Mouse (Mus musculus) MEL (cell line): ENCODE measurements around the gene Dnajc27. TPM values are rescaled to one million over a fixed set of nuclear protein-coding genes. Genes with fewer than 3 reads are reported as not detected.
A peak's percentile ranks its signal among the peaks of the same experiment; 100 is the strongest.

ENCODE experiments used
- DNase-seq: peaks from one replicate; pipeline ENCODE4 v3.0.0; 2011; ENCODE audit warnings: low read depth, low spot score
- H3K27ac ChIP-seq: 2 replicates; pipeline ENCODE4 v1.5.1; 2012; ENCODE audit warnings: low read depth, mild to moderate bottlenecking, control low read depth, low read length, moderate library complexity; ENCODE audit not compliant: control insufficient read depth
- H3K27me3 ChIP-seq, 2 experiments: fragments of 150-350 bp in 1 of 2; sonication (generic) in 1 of 2; 2 replicates each; pipeline ENCODE4 v1.6.1; 2012; ENCODE audit warnings: low read length in 2 of 2, mild to moderate bottlenecking in 2 of 2, improper control_type of control experiment in 1 of 2, moderate library complexity in 1 of 2; ENCODE audit not compliant: insufficient read depth in 2 of 2, control insufficient read depth in 1 of 2
- H3K36me3 ChIP-seq, 2 experiments: 2 replicates each; pipeline ENCODE4 v1.6.1; 2012 to 2014; ENCODE audit warnings: low read length in 2 of 2, improper control_type of control experiment in 1 of 2, inconsistent platforms in 1 of 2, mild to moderate bottlenecking in 1 of 2; ENCODE audit not compliant: insufficient read depth in 2 of 2, control insufficient read depth in 1 of 2
- H3K4me1 ChIP-seq, 2 experiments: fragments of 150-350 bp in 1 of 2; sonication (generic) in 1 of 2; 2 replicates each; pipeline ENCODE4 v1.6.1; 2012; ENCODE audit warnings: low read length in 2 of 2, improper control_type of control experiment in 1 of 2, mild to moderate bottlenecking in 1 of 2; ENCODE audit not compliant: insufficient read depth in 2 of 2, control insufficient read depth in 1 of 2
- H3K4me3 ChIP-seq, 2 experiments: fragments of 150-350 bp in 1 of 2; sonication (generic) in 1 of 2; 2 replicates each; pipeline ENCODE4 v1.5.1; 2012; ENCODE audit warnings: low read depth in 2 of 2, low read length in 2 of 2, mild to moderate bottlenecking in 2 of 2, moderate library complexity in 2 of 2, control low read depth in 1 of 2, improper control_type of control experiment in 1 of 2; ENCODE audit not compliant: control insufficient read depth in 1 of 2, insufficient read depth in 1 of 2
- H3K79me2 ChIP-seq: 2 replicates; pipeline ENCODE4 v1.6.1; 2012; ENCODE audit warnings: mild to moderate bottlenecking, low read length, moderate library complexity; ENCODE audit not compliant: control insufficient read depth, poor library complexity, insufficient read depth
- H3K9ac ChIP-seq: 2 replicates; pipeline ENCODE4 v1.6.1; 2012; ENCODE audit warnings: low read depth, mild to moderate bottlenecking, control low read depth, low read length, moderate library complexity; ENCODE audit not compliant: control insufficient read depth, poor library complexity, severe bottlenecking
- H3K9me3 ChIP-seq: fragments of 150-350 bp; sonication (generic); replicated peaks from 2 replicates; pipeline ENCODE4 v1.6.1; 2012; ENCODE audit warnings: mild to moderate bottlenecking, low read length, improper control_type of control experiment, moderate library complexity; ENCODE audit not compliant: insufficient read depth
- CHD2 ChIP-seq: IDR thresholded peaks from 2 replicates; pipeline ENCODE4 v1.6.1; 2011; ENCODE audit warnings: low read length, improper control_type of control experiment
- CTCF ChIP-seq, 3 experiments: IDR thresholded peaks in 2 of 3; conservative IDR thresholded peaks in 1 of 3; 2 replicates each; pipeline ENCODE4 v1.5.1; 2011 to 2012; ENCODE audit warnings: low read length in 3 of 3, low read depth in 2 of 3, mild to moderate bottlenecking in 2 of 3, improper control_type of control experiment in 1 of 3, inconsistent platforms in 1 of 3, mixed read lengths in 1 of 3, moderate library complexity in 1 of 3; ENCODE audit not compliant: control insufficient read depth in 1 of 3, insufficient read depth in 1 of 3, poor library complexity in 1 of 3, severe bottlenecking in 1 of 3
- E2F4 ChIP-seq: IDR thresholded peaks from 2 replicates; pipeline ENCODE4 v1.6.1; 2011; ENCODE audit warnings: low read depth, low read length, improper control_type of control experiment, borderline replicate concordance
- ETS1 ChIP-seq: IDR thresholded peaks from 2 replicates; pipeline ENCODE4 v1.6.1; 2012; ENCODE audit warnings: low read depth, mild to moderate bottlenecking, inconsistent platforms, low read length, improper control_type of control experiment, moderate library complexity
- GABPA ChIP-seq: IDR thresholded peaks from 2 replicates; pipeline ENCODE4 v1.6.1; 2012; ENCODE audit warnings: low read depth, mild to moderate bottlenecking, inconsistent platforms, low read length, improper control_type of control experiment, moderate library complexity
- GATA1 ChIP-seq: IDR thresholded peaks from 2 replicates; pipeline ENCODE4 v1.6.1; 2011; ENCODE audit warnings: low read depth, low read length, improper control_type of control experiment
- HCFC1 ChIP-seq: IDR thresholded peaks from 2 replicates; pipeline ENCODE4 v1.6.1; 2012; ENCODE audit warnings: low read depth, mild to moderate bottlenecking, inconsistent platforms, low read length, improper control_type of control experiment, moderate library complexity
- KAT2A ChIP-seq: conservative IDR thresholded peaks from 2 replicates; pipeline ENCODE4 v1.6.1; 2012; ENCODE audit warnings: low read depth, low read length, improper control_type of control experiment, inconsistent platforms
- MAZ ChIP-seq: IDR thresholded peaks from 2 replicates; pipeline ENCODE4 v1.6.1; 2012; ENCODE audit warnings: low read depth, mild to moderate bottlenecking, inconsistent platforms, low read length, improper control_type of control experiment
- MXI1 ChIP-seq: IDR thresholded peaks from 2 replicates; pipeline ENCODE4 v1.6.1; 2011; ENCODE audit warnings: mild to moderate bottlenecking, low read depth, low read length, improper control_type of control experiment
- MYC ChIP-seq: IDR thresholded peaks from 2 replicates; pipeline ENCODE4 v1.6.1; 2011; ENCODE audit warnings: low read depth, mild to moderate bottlenecking, low read length, improper control_type of control experiment, moderate library complexity
- NRF1 ChIP-seq: IDR thresholded peaks from 2 replicates; pipeline ENCODE4 v1.6.1; 2014; ENCODE audit warnings: low read depth, mild to moderate bottlenecking, inconsistent platforms, low read length, improper control_type of control experiment, moderate library complexity; ENCODE audit not compliant: poor library complexity, insufficient read depth, severe bottlenecking
- POLR2AphosphoS2 ChIP-seq: IDR thresholded peaks from 2 replicates; pipeline ENCODE4 v1.6.1; 2011; ENCODE audit warnings: low read length, improper control_type of control experiment
- POLR2AphosphoS5 ChIP-seq: IDR thresholded peaks from 2 replicates; pipeline ENCODE4 v1.6.1; 2012; ENCODE audit warnings: low read depth, borderline replicate concordance, mild to moderate bottlenecking, inconsistent platforms, low read length, moderate library complexity, mixed read lengths
- RAD21 ChIP-seq: IDR thresholded peaks from 2 replicates; pipeline ENCODE4 v1.6.1; 2011; ENCODE audit warnings: mild to moderate bottlenecking, low read depth, low read length, improper control_type of control experiment
- RCOR1 ChIP-seq: IDR thresholded peaks from 2 replicates; pipeline ENCODE4 v1.6.1; 2012; ENCODE audit warnings: low read depth, mild to moderate bottlenecking, inconsistent platforms, low read length, improper control_type of control experiment
- SIN3A ChIP-seq: IDR thresholded peaks from 2 replicates; pipeline ENCODE4 v1.6.1; 2012; ENCODE audit warnings: low read length, improper control_type of control experiment, inconsistent platforms
- SMC3 ChIP-seq: IDR thresholded peaks from 2 replicates; pipeline ENCODE4 v1.6.1; 2011; ENCODE audit warnings: low read depth, low read length, improper control_type of control experiment
- TAL1 ChIP-seq: IDR thresholded peaks from 2 replicates; pipeline ENCODE4 v1.6.1; 2012; ENCODE audit warnings: mild to moderate bottlenecking, inconsistent platforms, low read length, moderate library complexity, mixed read lengths
- TCF12 ChIP-seq: IDR thresholded peaks from 2 replicates; pipeline ENCODE4 v1.6.1; 2014; ENCODE audit warnings: low read depth, mild to moderate bottlenecking, inconsistent platforms, low read length, improper control_type of control experiment, moderate library complexity
- UBTF ChIP-seq: IDR thresholded peaks from 2 replicates; pipeline ENCODE4 v1.6.1; 2012; ENCODE audit warnings: low read depth, mild to moderate bottlenecking, inconsistent platforms, low read length, improper control_type of control experiment, moderate library complexity, borderline replicate concordance; ENCODE audit not compliant: insufficient read depth
- ZC3H11A ChIP-seq: IDR thresholded peaks from 2 replicates; pipeline ENCODE4 v1.6.1; 2012; ENCODE audit warnings: low read depth, mild to moderate bottlenecking, inconsistent platforms, low read length, improper control_type of control experiment
- ZKSCAN1 ChIP-seq: IDR thresholded peaks from 2 replicates; pipeline ENCODE4 v1.6.1; 2012; ENCODE audit warnings: low read depth, mild to moderate bottlenecking, inconsistent platforms, low read length, improper control_type of control experiment, moderate library complexity
- ZNF384 ChIP-seq: IDR thresholded peaks from 2 replicates; pipeline ENCODE4 v1.6.1; 2012; ENCODE audit warnings: low read depth, mild to moderate bottlenecking, inconsistent platforms, low read length, improper control_type of control experiment
- polyA plus RNA-seq, 2 experiments: library from polyadenylated mRNA; stranded (reverse) in 1 of 2; unstranded in 1 of 2; fragments of >175 nt in 1 of 2; fragments of >200 nt in 1 of 2; gene quantifications; 2 replicates each; pipeline versions ENCODE4 v1.2.1 to v1.2.4; 2012; ENCODE audit warnings: low replicate concordance in 2 of 2, low read depth in 1 of 2; ENCODE audit not compliant: insufficient read length in 2 of 2, insufficient read depth in 1 of 2, missing spikeins in 1 of 2
- total RNA-seq: library from RNA; depleted of rRNA; stranded (reverse); fragments of 300-350 nt; gene quantifications from 2 replicates; pipeline ENCODE4 v1.2.3, GENCODE M21; 2012

Dnajc27 gene
- total and polyA plus RNA-seq, 3 experiments = 7.9 to 9.7 TPM; not detected in 1

- no peak overlapping the region for H3K9ac ChIP-seq
- DNase-seq = peak; percentile 69
Measured at GRCm38 (mm10) chr12:4107383-4107782, 25.0 kb downstream of the Dnajc27 start.

GRCm38 (mm10) chr12:4116132-4116531, 33.7 kb downstream of the Dnajc27 start:
- H3K9ac ChIP-seq = no peak overlapping the region

More at GRCm38 (mm10) chr12:4107383-4107782, 25.0 kb downstream of the Dnajc27 start:
- no peaks in the 10 kb centered on the region; a peak in 1 of 4 replicates for H3K36me3 ChIP-seq
- TF ChIP-seq MAZ = no peak
- TF ChIP-seq TCF12 = no peak
- TF ChIP-seq ZNF384 = no peak
- TF ChIP-seq UBTF = no peak
- TF ChIP-seq GABPA = no peak
- TF ChIP-seq POLR2AphosphoS2 = no peak
- TF ChIP-seq NRF1 = no peak
- TF ChIP-seq ZKSCAN1 = no peak
- TF ChIP-seq CTCF (IDR thresholded peaks at IDR 0.05 in 2 of 3, conservative IDR thresholded peaks at IDR 0.05 in 1 of 3; ENCODE audit: control insufficient read depth in 1 of 3, insufficient read depth in 1 of 3, low read depth in 2 of 3, low read length in 3 of 3, poor library complexity in 1 of 3, severe bottlenecking in 1 of 3) = peak; percentile 77 to 81 (median 80)
- TF ChIP-seq MYC = no peak
- TF ChIP-seq GATA1 = 0 out of 2 replicates have a peak, but pooled peaks have one; percentile 19
- TF ChIP-seq E2F4 = no peak
- TF ChIP-seq RAD21 = peak; percentile 66
- no peak for TF ChIP-seq MXI1
- TF ChIP-seq ZC3H11A = peak; percentile 60
- no peak for TF ChIP-seq RCOR1
- TF ChIP-seq TAL1 = no peak
- TF ChIP-seq POLR2AphosphoS5 = no peak
- peak; percentile 91 for TF ChIP-seq SMC3
- TF ChIP-seq KAT2A = no peak
- TF ChIP-seq, all 39 proteins: peak for 5
- Histone ChIP-seq H3K27me3 (no peaks in the 10 kb centered on the region), H3K4me3 (no peak overlapping the region), H3K9me3 (no peaks in the 10 kb centered on the region), H3K4me1 (no peaks in the 10 kb centered on the region), H3K79me2 (no peaks in the 10 kb centered on the region), H3K27ac (no peak overlapping the region)

More at GRCm38 (mm10) chr12:4116132-4116531, 33.7 kb downstream of the Dnajc27 start:
- no peak for DNase-seq
- H3K27me3 ChIP-seq = no peaks in the 10 kb centered on the region
- H3K9me3 ChIP-seq = no peaks in the 10 kb centered on the region
- H3K4me3 ChIP-seq = no peak overlapping the region
- TF ChIP-seq SIN3A = no peak
- TF ChIP-seq CHD2 = no peak
- no peak for TF ChIP-seq MYC
- TF ChIP-seq HCFC1 = no peak
- no peak for TF ChIP-seq ETS1
- no peak for TF ChIP-seq RAD21
- TF ChIP-seq, all 39 proteins: peak for 0
- H3K4me1 ChIP-seq = no peaks in the 10 kb centered on the region; a peak in 1 of 4 replicates
- peaks cover 0 to 2% of the 10 kb centered on the region in 2 experiments; a peak in 1 of 4 replicates for H3K36me3 ChIP-seq
- no peak overlapping the region for H3K27ac ChIP-seq
- no peaks in the 10 kb centered on the region for H3K79me2 ChIP-seq
